Mouse (Mus musculus) testis, adult 2 months (tissue): ENCODE data around the gene Hk1.

ENCODE experiments used
- CTCF ChIP-seq: fragments of 200-500 bp; IDR thresholded peaks from 2 replicates; pipeline ENCODE4 v1.5.1; 2012; ENCODE audit warnings: low read depth, mild to moderate bottlenecking, inconsistent platforms, low read length, moderate library complexity; ENCODE audit not compliant: control insufficient read depth, insufficient read depth, insufficient replicate concordance
- POLR2A ChIP-seq: fragments of 200-500 bp; IDR thresholded peaks from 2 replicates; pipeline ENCODE4 v1.6.1; 2012; ENCODE audit warnings: low read depth, mild to moderate bottlenecking, inconsistent platforms, low read length, moderate library complexity; ENCODE audit not compliant: control insufficient read depth

DNA sequence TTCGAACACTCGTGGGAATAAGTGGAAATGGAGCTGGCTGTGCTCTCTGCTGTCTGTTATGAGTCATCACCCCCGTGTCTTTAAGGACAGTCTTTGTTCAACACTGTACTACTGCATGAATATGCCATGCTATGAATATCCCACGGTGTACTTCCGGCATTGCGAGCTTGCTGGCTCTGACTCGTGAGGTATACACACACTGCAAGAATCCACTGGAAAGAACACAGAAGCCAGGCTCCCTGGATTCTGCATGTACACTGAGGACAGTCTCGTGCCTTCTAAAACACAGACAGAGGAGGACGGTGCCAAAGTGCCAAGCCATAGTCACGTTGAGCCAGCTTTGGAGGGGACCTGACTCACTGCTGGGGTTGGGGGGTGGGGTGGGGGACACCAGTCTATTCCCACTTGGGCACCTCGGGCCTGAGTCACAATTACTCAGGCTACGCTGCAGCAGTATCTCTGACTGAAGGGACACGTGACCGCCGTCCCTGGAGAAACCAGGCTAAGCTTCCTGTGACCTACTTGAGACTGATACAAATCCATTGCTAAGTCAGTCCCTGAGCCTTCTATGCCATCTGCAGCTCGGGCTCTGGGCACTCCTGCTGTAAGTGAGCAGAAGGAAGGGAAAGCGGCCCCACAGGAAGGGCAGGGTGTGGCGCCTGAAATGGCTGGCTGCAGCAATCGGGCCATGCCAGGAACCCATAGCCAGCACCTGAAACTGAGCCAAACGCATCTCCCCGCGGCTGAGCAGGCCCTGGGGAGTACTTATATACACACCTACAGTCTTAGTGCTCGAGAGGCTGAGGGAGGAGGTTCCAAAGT lies 79.5 kb downstream of the Hk1 start:
- no peak for TF ChIP-seq CTCF
- TF ChIP-seq POLR2A, result no peak
